In the genomic region with DNA sequence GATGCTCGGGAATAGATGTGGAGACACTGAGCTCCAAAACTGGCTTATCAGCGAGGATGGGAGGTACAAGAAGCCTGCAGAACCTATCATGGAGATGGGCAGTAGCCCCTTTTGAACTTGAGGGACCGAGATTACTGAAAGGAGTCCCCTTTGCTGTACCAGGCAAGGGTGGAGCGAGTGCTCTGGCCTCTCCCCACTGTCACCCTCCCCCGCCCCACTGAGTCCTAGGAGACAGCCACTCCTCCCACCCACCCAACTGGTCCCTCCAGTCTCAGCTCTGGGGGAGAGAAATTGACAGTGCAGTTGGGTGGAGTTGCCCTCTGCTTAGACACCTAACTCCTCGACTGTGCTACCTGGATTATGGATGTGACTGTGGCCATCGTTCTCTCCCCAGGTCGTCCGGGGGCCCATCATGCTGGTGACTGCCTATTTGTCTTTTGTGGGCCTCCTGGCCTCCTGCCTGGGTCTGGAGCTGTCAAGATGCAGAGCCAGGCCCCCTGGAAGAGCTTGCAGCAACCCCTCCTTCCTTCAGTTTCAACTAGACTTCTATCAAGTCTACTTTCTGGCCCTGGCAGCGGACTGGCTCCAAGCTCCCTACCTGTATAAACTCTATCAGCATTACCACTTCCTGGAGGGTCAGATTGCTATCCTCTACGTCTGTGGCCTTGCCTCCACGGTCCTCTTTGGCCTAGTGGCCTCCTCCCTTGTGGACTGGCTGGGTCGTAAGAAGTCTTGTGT, we compare ENCODE assay signal across 8 mouse cellular contexts. TPM values are rescaled to one million over a fixed set of nuclear protein-coding genes. Genes with fewer than 3 reads are reported as not detected.
DNase-seq lines count a peak whose midpoint lies in the region; ATAC-seq and TF ChIP-seq lines count a peak whose summit lies in the region.

No protein-coding gene starts in this region.

- peak overlapping the region; percentile 81 for H3K9ac ChIP-seq in kidney, embryonic 14.5 days (ENCODE audit: low read depth, low read length)
- peak overlapping the region; percentile 88 for H3K9ac ChIP-seq in forebrain, embryonic 12.5 days
- peak overlapping the region; percentile 99 for H3K9ac ChIP-seq in liver, adult 2 months (ENCODE audit: low read depth, low read length)
- H3K9ac ChIP-seq in stomach, embryonic 16.5 days (ENCODE audit: low read length): peak overlapping the region; percentile 93

- TF ChIP-seq CTCF in bone marrow, adult 2 months (IDR thresholded peaks at IDR 0.05; ENCODE audit: control insufficient read depth, insufficient read depth, low read length): no peak
- no peak for TF ChIP-seq CTCF in liver, adult 2 months (IDR thresholded peaks at IDR 0.05; ENCODE audit: low read depth, low read length)

- peak overlapping the region; percentile 89 for H3K4me3 ChIP-seq in kidney, embryonic 14.5 days (ENCODE audit: low read length)
- H3K4me3 ChIP-seq in bone marrow, adult 2 months (replicated peaks; ENCODE audit: control insufficient read depth, low read depth, low read length): peak overlapping the region; percentile 75
- peak overlapping the region; percentile 92 for H3K4me3 ChIP-seq in forebrain, embryonic 12.5 days (replicated peaks)
- peak overlapping the region; percentile 98 for H3K4me3 ChIP-seq in liver, adult 2 months (ENCODE audit: insufficient read depth, low read depth, low read length)
- H3K4me3 ChIP-seq in stomach, embryonic 16.5 days (replicated peaks; ENCODE audit: low read length): peak overlapping the region; percentile 86

- no peak for TF ChIP-seq POLR2A in bone marrow, adult 2 months (IDR thresholded peaks at IDR 0.05; ENCODE audit: borderline replicate concordance, control insufficient read depth, low read depth, low read length)
- no peak for TF ChIP-seq POLR2A in liver, adult 2 months (IDR thresholded peaks at IDR 0.05; ENCODE audit: extremely low read depth, insufficient read depth, low read length)

- peaks cover 13% of the 10 kb centered on the region for H3K4me1 ChIP-seq in kidney, embryonic 14.5 days (ENCODE audit: control insufficient read depth, insufficient read depth, low read length)
- H3K4me1 ChIP-seq in bone marrow, adult 2 months (ENCODE audit: control insufficient read depth, insufficient read depth, low read length): peaks cover 6% of the 10 kb centered on the region; the same call in 1 of the 2 replicates
- H3K4me1 ChIP-seq in forebrain, embryonic 12.5 days: peaks cover 18% of the 10 kb centered on the region
- H3K4me1 ChIP-seq in liver, adult 2 months (ENCODE audit: control insufficient read depth, insufficient read depth, low read length): peaks cover 4% of the 10 kb centered on the region
- H3K4me1 ChIP-seq in stomach, embryonic 16.5 days (ENCODE audit: control insufficient read depth, insufficient read depth, low read length): peaks cover 11% of the 10 kb centered on the region

- H3K36me3 ChIP-seq in kidney, embryonic 14.5 days (ENCODE audit: control insufficient read depth, insufficient read depth, low read length): peaks cover 12% of the 10 kb centered on the region
- H3K36me3 ChIP-seq in forebrain, embryonic 12.5 days (replicated peaks): peaks cover 18% of the 10 kb centered on the region
- peaks cover 4% of the 10 kb centered on the region; the same call in 1 of the 2 replicates for H3K36me3 ChIP-seq in liver, adult 2 months (ENCODE audit: control insufficient read depth, insufficient read depth, low read length)
- H3K36me3 ChIP-seq in stomach, embryonic 16.5 days (ENCODE audit: control insufficient read depth, insufficient read depth, low read length): no peaks in the 10 kb centered on the region

- H3K9me3 ChIP-seq in kidney, embryonic 14.5 days (ENCODE audit: control insufficient read depth, low read length): no peaks in the 10 kb centered on the region
- H3K9me3 ChIP-seq in forebrain, embryonic 12.5 days: no peaks in the 10 kb centered on the region
- H3K9me3 ChIP-seq in stomach, embryonic 16.5 days (replicated peaks; ENCODE audit: control insufficient read depth, low read length): no peaks in the 10 kb centered on the region

- peak overlapping the region; percentile 88 for H3K4me2 ChIP-seq in kidney, embryonic 14.5 days (replicated peaks; ENCODE audit: low read depth, low read length)
- H3K4me2 ChIP-seq in forebrain, embryonic 12.5 days: peak overlapping the region; percentile 93
- peak overlapping the region; percentile 85 for H3K4me2 ChIP-seq in stomach, embryonic 16.5 days (ENCODE audit: low read depth, low read length)

- peak; percentile 16; the same call in 1 of the 2 replicates for ATAC-seq in kidney, embryonic 14.5 days (ENCODE audit: low FRiP score, low TSS enrichment)
- ATAC-seq in forebrain, embryonic 12.5 days (ENCODE audit: low FRiP score): peak; percentile 34; the same call in 1 of the 2 replicates
- peak; percentile 41 for ATAC-seq in stomach, embryonic 16.5 days (ENCODE audit: insufficient read depth, low FRiP score)

- H3K79me2 ChIP-seq in liver, adult 2 months (ENCODE audit: control insufficient read depth, insufficient read depth, low read length): peaks cover 10% of the 10 kb centered on the region; the same call in 1 of the 2 replicates

- WGBS in kidney, embryonic 14.5 days: 23% methylated on average over 13 of the region's 13 CpGs
- WGBS in bone marrow, adult 2 months: 14% methylated on average over 13 of the region's 13 CpGs
- WGBS in forebrain, embryonic 12.5 days: 28% methylated on average over 13 of the region's 13 CpGs
- WGBS in liver, adult 2 months: 30% methylated on average over 13 of the region's 13 CpGs
- 20% methylated on average over 13 of the region's 13 CpGs for WGBS in stomach, embryonic 16.5 days

- no peaks in the 10 kb centered on the region for H3K27me3 ChIP-seq in kidney, embryonic 14.5 days (ENCODE audit: control insufficient read depth, insufficient read depth, low read length)
- H3K27me3 ChIP-seq in forebrain, embryonic 12.5 days: no peaks in the 10 kb centered on the region
- no peaks in the 10 kb centered on the region for H3K27me3 ChIP-seq in liver, adult 2 months (ENCODE audit: control insufficient read depth, insufficient read depth, low read length)
- no peaks in the 10 kb centered on the region for H3K27me3 ChIP-seq in stomach, embryonic 16.5 days (ENCODE audit: control insufficient read depth, insufficient read depth, low read length)

- no peak for DNase-seq in kidney, postnatal 14 days
- no peak for DNase-seq in liver, adult 2 months (ENCODE audit: extremely low read depth, low read depth, low spot score)
- no peak for DNase-seq in frontal cortex, postnatal 14 days (ENCODE audit: low spot score in 2 of 2)
- no peak for DNase-seq in retina, embryonic 14.5 days (ENCODE audit: low spot score)

- peak overlapping the region; percentile 90 for H3K27ac ChIP-seq in kidney, embryonic 14.5 days (ENCODE audit: low read depth, low read length)
- H3K27ac ChIP-seq in bone marrow, adult 2 months (ENCODE audit: control insufficient read depth, insufficient read depth, low read depth, low read length, poor library complexity): peak overlapping the region; percentile 92
- H3K27ac ChIP-seq in forebrain, embryonic 12.5 days: peak overlapping the region; percentile 73
- peak overlapping the region; percentile 92 for H3K27ac ChIP-seq in liver, adult 2 months (replicated peaks; ENCODE audit: insufficient read depth, low read depth, low read length)
- peak overlapping the region; percentile 95 for H3K27ac ChIP-seq in stomach, embryonic 16.5 days (ENCODE audit: low read length)

RNA-seq across cellular contexts. Expression of a gene that starts 0.7 kb away (rescaled TPM):
- polyA plus RNA-seq in kidney, embryonic 14.5 days (2014; fragmentation: Nextera tagmentation; extraction: Ambion mirVana): 53.7 and 65.3 TPM in 2 replicates
- polyA plus RNA-seq in bone marrow, adult 2 months (2011; ENCODE audit: insufficient read depth, insufficient read length, low replicate concordance, missing spikeins): 10.5 and 13.5 TPM in 2 replicates
- 48.9 and 50.5 TPM in 2 replicates for polyA plus RNA-seq in forebrain, embryonic 12.5 days (2016; fragmentation: Nextera tagmentation; extraction: Ambion mirVana)
- total RNA-seq in liver, adult 2 months (2014; rRNA removed): 8.5 and 10.1 TPM in 2 replicates
- polyA plus RNA-seq in liver, adult 2 months (2012; rRNA removed): 44.3 and 51.4 TPM in 2 replicates
- polyA plus RNA-seq in stomach, embryonic 16.5 days (2015; fragmentation: Nextera tagmentation; extraction: Ambion mirVana): 71.5 and 83.5 TPM in 2 replicates

RNA-seq across cellular contexts. Expression of a gene that starts 9.6 kb away (rescaled TPM):
- polyA plus RNA-seq in kidney, embryonic 14.5 days (2014; fragmentation: Nextera tagmentation; extraction: Ambion mirVana): 0.37 and 0.84 TPM in 2 replicates
- polyA plus RNA-seq in bone marrow, adult 2 months (2011; ENCODE audit: insufficient read depth, insufficient read length, low replicate concordance, missing spikeins): not detected in 2 replicates
- polyA plus RNA-seq in forebrain, embryonic 12.5 days (2016; fragmentation: Nextera tagmentation; extraction: Ambion mirVana): 0.09 and 0.17 TPM in 2 replicates
- total RNA-seq in liver, adult 2 months (2014; rRNA removed): not detected in 2 replicates
- 0.05 TPM in 1 of 2 replicates, not detected in the other for polyA plus RNA-seq in liver, adult 2 months (2012; rRNA removed)
- polyA plus RNA-seq in stomach, embryonic 16.5 days (2015; fragmentation: Nextera tagmentation; extraction: Ambion mirVana): 0.16 and 0.28 TPM in 2 replicates

RNA-seq across cellular contexts. Expression of a gene that starts 16.1 kb away (rescaled TPM):
- 33.6 and 35.2 TPM in 2 replicates for polyA plus RNA-seq in kidney, embryonic 14.5 days (2014; fragmentation: Nextera tagmentation; extraction: Ambion mirVana)
- polyA plus RNA-seq in bone marrow, adult 2 months (2011; ENCODE audit: insufficient read depth, insufficient read length, low replicate concordance, missing spikeins): 22.9 and 39.8 TPM in 2 replicates
- 36.9 and 42.3 TPM in 2 replicates for polyA plus RNA-seq in forebrain, embryonic 12.5 days (2016; fragmentation: Nextera tagmentation; extraction: Ambion mirVana)
- total RNA-seq in liver, adult 2 months (2014; rRNA removed): 0.09 and 0.27 TPM in 2 replicates
- polyA plus RNA-seq in liver, adult 2 months (2012; rRNA removed): 0.11 and 0.21 TPM in 2 replicates
- 17.9 and 21.9 TPM in 2 replicates for polyA plus RNA-seq in stomach, embryonic 16.5 days (2015; fragmentation: Nextera tagmentation; extraction: Ambion mirVana)

RNA-seq across cellular contexts. Expression of a gene that starts 22.6 kb away (rescaled TPM):
- 17.9 and 23.9 TPM in 2 replicates for polyA plus RNA-seq in kidney, embryonic 14.5 days (2014; fragmentation: Nextera tagmentation; extraction: Ambion mirVana)
- polyA plus RNA-seq in bone marrow, adult 2 months (2011; ENCODE audit: insufficient read depth, insufficient read length, low replicate concordance, missing spikeins): 17.1 and 36.3 TPM in 2 replicates
- 13.1 and 16.7 TPM in 2 replicates for polyA plus RNA-seq in forebrain, embryonic 12.5 days (2016; fragmentation: Nextera tagmentation; extraction: Ambion mirVana)
- 1.5 and 2.0 TPM in 2 replicates for total RNA-seq in liver, adult 2 months (2014; rRNA removed)
- 5.3 and 6.0 TPM in 2 replicates for polyA plus RNA-seq in liver, adult 2 months (2012; rRNA removed)
- polyA plus RNA-seq in stomach, embryonic 16.5 days (2015; fragmentation: Nextera tagmentation; extraction: Ambion mirVana): 41.2 and 48.6 TPM in 2 replicates

RNA-seq across cellular contexts. Expression of a gene that starts 46.0 kb away (rescaled TPM):
- 481 and 576 TPM in 2 replicates for polyA plus RNA-seq in kidney, embryonic 14.5 days (2014; fragmentation: Nextera tagmentation; extraction: Ambion mirVana)
- polyA plus RNA-seq in bone marrow, adult 2 months (2011; ENCODE audit: insufficient read depth, insufficient read length, low replicate concordance, missing spikeins): 352 and 432 TPM in 2 replicates
- 352 and 355 TPM in 2 replicates for polyA plus RNA-seq in forebrain, embryonic 12.5 days (2016; fragmentation: Nextera tagmentation; extraction: Ambion mirVana)
- total RNA-seq in liver, adult 2 months (2014; rRNA removed): 137 and 195 TPM in 2 replicates
- polyA plus RNA-seq in liver, adult 2 months (2012; rRNA removed): 44.6 and 45.2 TPM in 2 replicates
- polyA plus RNA-seq in stomach, embryonic 16.5 days (2015; fragmentation: Nextera tagmentation; extraction: Ambion mirVana): 305 and 321 TPM in 2 replicates

Comparison
In these comparisons a context has a peak if more than half of its experiments do, and no peak if none do; other contexts are left out.
1. RNA of a gene that starts 16.1 kb away (polyA plus RNA-seq): 22.9 to 39.8 TPM in bone marrow, adult 2 months, 36.9 to 42.3 TPM in forebrain, embryonic 12.5 days, 33.6 to 35.2 TPM in kidney, embryonic 14.5 days and 17.9 to 21.9 TPM in stomach, embryonic 16.5 days; 0.11 to 0.21 TPM in liver, adult 2 months; every median in the first group is over 10 times any median in the second.
2. Peak in every context shown above with its lines, with median percentiles within 50 percentile points of each other: ATAC-seq, H3K27ac ChIP-seq, H3K4me2 ChIP-seq, H3K4me3 ChIP-seq and H3K9ac ChIP-seq.